ENCODE assay signal across 8 mouse cellular contexts in the genomic region with DNA sequence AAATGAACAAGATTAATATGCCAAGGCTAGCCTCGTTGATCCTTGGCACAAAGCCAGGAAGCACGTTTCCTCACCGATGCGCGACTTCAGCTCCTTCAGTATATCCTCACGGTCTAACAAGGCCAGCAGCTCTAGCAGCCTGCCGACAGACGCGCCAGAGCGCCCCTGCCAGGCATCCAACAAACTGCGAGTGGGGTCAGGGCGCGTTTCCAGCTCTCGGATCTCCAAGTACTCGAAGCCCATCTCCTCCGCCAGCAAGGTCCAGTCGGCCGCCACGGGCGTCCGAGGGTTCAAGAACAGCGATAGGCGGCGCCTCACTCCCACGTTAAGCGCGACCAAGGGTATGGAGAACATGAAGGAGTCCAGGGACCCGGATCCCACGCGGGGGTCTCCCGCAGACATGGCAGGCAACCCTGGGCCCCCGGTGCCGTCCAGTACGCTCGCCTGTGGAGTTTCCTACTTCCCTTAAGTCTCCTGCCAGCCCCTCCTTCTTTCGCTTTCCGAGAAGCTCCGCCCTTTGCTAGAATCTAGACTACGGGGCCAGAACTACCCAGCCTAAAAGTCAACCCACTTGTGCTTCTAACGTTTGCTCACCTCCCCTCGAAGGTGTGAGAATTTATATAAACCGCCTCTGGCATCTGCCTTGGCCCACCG. TPM values are rescaled to one million over a fixed set of nuclear protein-coding genes. Genes with fewer than 3 reads are reported as not detected.
DNase-seq lines count a peak whose midpoint lies in the region; ATAC-seq lines count a peak whose summit lies in the region.

Gene Acaa1a, plus strand, starts transcription at position 119 of the 654 bp plus-strand sequence.

- H3K27ac ChIP-seq in intestine, embryonic 16.5 days (ENCODE audit: low read length): peak within 1 kb of the TSS; percentile 94
- H3K27ac ChIP-seq in limb, embryonic 11.5 days (replicated peaks; ENCODE audit: low read depth, low read length): no peak within 1 kb of the TSS; the same call in 1 of the 2 replicates
- H3K27ac ChIP-seq in midbrain, embryonic 12.5 days (replicated peaks): peak within 1 kb of the TSS; percentile 87

- no peaks in the 10 kb centered on the region for H3K27me3 ChIP-seq in intestine, embryonic 16.5 days (replicated peaks; ENCODE audit: control insufficient read depth, insufficient read depth, low read length)
- 0 out of 2 replicates have a peak, but pooled peaks cover 2% of the 10 kb centered on the region for H3K27me3 ChIP-seq in limb, embryonic 11.5 days (ENCODE audit: control insufficient read depth, insufficient read depth, low read length)
- H3K27me3 ChIP-seq in midbrain, embryonic 12.5 days: peaks cover 21% of the 10 kb centered on the region

- H3K4me3 ChIP-seq in intestine, embryonic 16.5 days (ENCODE audit: low read length): peak within 1 kb of the TSS; percentile 74
- H3K4me3 ChIP-seq in limb, embryonic 11.5 days (ENCODE audit: low read depth, low read length): peak within 1 kb of the TSS; percentile 70
- H3K4me3 ChIP-seq in midbrain, embryonic 12.5 days: peak within 1 kb of the TSS; percentile 85

- DNase-seq in left cerebral cortex, adult 18-20 months (ENCODE audit: low spot score in 2 of 2): peak; percentile 25 to 39
- DNase-seq in left cerebral cortex, adult 11 months (ENCODE audit: low spot score): no peak
- peak; percentile 70 for DNase-seq in embryo, embryonic 11 days
- no peak for DNase-seq in gonadal fat pad, adult 2 months (ENCODE audit: low read depth)
- peak; percentile 64 for DNase-seq in limb, embryonic 11.5 days (ENCODE audit: low spot score)
- DNase-seq in spleen, adult 18-20 months: peak; percentile 54 to 68

- H3K36me3 ChIP-seq in intestine, embryonic 16.5 days (ENCODE audit: control insufficient read depth, insufficient read depth, low read length): peaks cover 11% of the 10 kb centered on the region
- no peaks in the 10 kb centered on the region; the same call in 1 of the 2 replicates for H3K36me3 ChIP-seq in limb, embryonic 11.5 days (ENCODE audit: control insufficient read depth, insufficient read depth, low read length)
- peaks cover 16% of the 10 kb centered on the region for H3K36me3 ChIP-seq in midbrain, embryonic 12.5 days

- H3K9me3 ChIP-seq in intestine, embryonic 16.5 days (ENCODE audit: control insufficient read depth, low read length): no peaks in the 10 kb centered on the region
- no peaks in the 10 kb centered on the region for H3K9me3 ChIP-seq in limb, embryonic 11.5 days (ENCODE audit: control insufficient read depth, low read length)
- H3K9me3 ChIP-seq in midbrain, embryonic 12.5 days: no peaks in the 10 kb centered on the region

- H3K9ac ChIP-seq in intestine, embryonic 16.5 days (ENCODE audit: low read depth, low read length): peak within 1 kb of the TSS; percentile 82
- H3K9ac ChIP-seq in limb, embryonic 11.5 days (ENCODE audit: low read length): peak within 1 kb of the TSS; percentile 68
- peak within 1 kb of the TSS; percentile 56 for H3K9ac ChIP-seq in midbrain, embryonic 12.5 days (replicated peaks)

- peak within 1 kb of the TSS; percentile 69 for H3K4me2 ChIP-seq in intestine, embryonic 16.5 days (ENCODE audit: low read depth, low read length)
- peak within 1 kb of the TSS; percentile 77 for H3K4me2 ChIP-seq in limb, embryonic 11.5 days (ENCODE audit: low read depth, severe bottlenecking)
- peak within 1 kb of the TSS; percentile 76 for H3K4me2 ChIP-seq in midbrain, embryonic 12.5 days (replicated peaks)

- under 1% methylated on average over 43 of the region's 43 CpGs for WGBS in intestine, embryonic 16.5 days
- under 1% methylated on average over 43 of the region's 43 CpGs for WGBS in limb, embryonic 11.5 days
- 2% methylated on average over 43 of the region's 43 CpGs for WGBS in midbrain, embryonic 12.5 days

- ATAC-seq in intestine, embryonic 16.5 days: peak; percentile 29
- no peak for ATAC-seq in limb, embryonic 11.5 days (ENCODE audit: insufficient number of reproducible peaks, low FRiP score, low TSS enrichment, low read depth)
- no peak for ATAC-seq in midbrain, embryonic 12.5 days (ENCODE audit: low FRiP score, low read depth)

- peaks cover 17% of the 10 kb centered on the region for H3K4me1 ChIP-seq in intestine, embryonic 16.5 days (ENCODE audit: control insufficient read depth, insufficient read depth, low read length)
- peaks cover 11% of the 10 kb centered on the region; the same call in 1 of the 2 replicates for H3K4me1 ChIP-seq in limb, embryonic 11.5 days (ENCODE audit: control insufficient read depth, insufficient read depth, low read length)
- peaks cover 28% of the 10 kb centered on the region for H3K4me1 ChIP-seq in midbrain, embryonic 12.5 days

RNA-seq across cellular contexts. Expression of gene Acaa1a, which starts in this region (rescaled TPM):
- 10 to 100 TPM; 63.9 to 70.5 TPM for total RNA-seq in left cerebral cortex, adult 18-20 months (2021)
- polyA plus RNA-seq in gonadal fat pad, adult 2 months (2012; rRNA removed): 192 and 217 TPM in 2 replicates
- polyA plus RNA-seq in intestine, embryonic 16.5 days (2015; fragmentation: Nextera tagmentation; extraction: Ambion mirVana): 114 and 116 TPM in 2 replicates
- 61.0 and 61.2 TPM in 2 replicates for polyA plus RNA-seq in limb, embryonic 11.5 days (2014; fragmentation: Nextera tagmentation; extraction: Ambion mirVana)
- polyA plus RNA-seq in midbrain, embryonic 12.5 days (2016; fragmentation: Nextera tagmentation; extraction: Ambion mirVana): 79.1 and 82.2 TPM in 2 replicates

Comparison
In these comparisons a context has a peak if more than half of its experiments do, and no peak if none do; other contexts are left out.
1. DNase-seq: peak in left cerebral cortex, adult 18-20 months (2 of 2), embryo, embryonic 11 days (single experiment), limb, embryonic 11.5 days (single experiment) and spleen, adult 18-20 months (2 of 2); none in left cerebral cortex, adult 11 months (single experiment) and gonadal fat pad, adult 2 months (single experiment).
2. Peak in every context shown above with its lines, with median percentiles within 50 percentile points of each other: H3K4me2 ChIP-seq, H3K4me3 ChIP-seq and H3K9ac ChIP-seq.